Comparison of ENCODE assay signal across 8 mouse cellular contexts in genomic region chr5:115488841-115489698, GRCm38 (mm10). TPM values are rescaled to one million over a fixed set of nuclear protein-coding genes. Genes with fewer than 3 reads are reported as not detected.
DNase-seq lines count a peak whose midpoint lies in the region; ATAC-seq and TF ChIP-seq lines count a peak whose summit lies in the region.

No protein-coding gene starts in this region.

- H3K9me3 ChIP-seq in ES-Bruce4 (replicated peaks; ENCODE audit: control insufficient read depth, insufficient read depth, low read length, poor library complexity, severe bottlenecking): no peaks in the 10 kb centered on the region
- H3K9me3 ChIP-seq in forebrain, embryonic 14.5 days (replicated peaks; ENCODE audit: control insufficient read depth, low read length): no peaks in the 10 kb centered on the region

- peak overlapping the region; percentile 27; the same call in 1 of the 2 replicates for H3K27ac ChIP-seq in ES-Bruce4 (ENCODE audit: insufficient read depth, low read length)
- H3K27ac ChIP-seq in forebrain, embryonic 14.5 days (ENCODE audit: low read depth, low read length): peak overlapping the region; percentile 100
- H3K27ac ChIP-seq in olfactory bulb, adult 2 months (ENCODE audit: insufficient read depth, low read depth, low read length): peak overlapping the region; percentile 100

- no peaks in the 10 kb centered on the region for H3K36me3 ChIP-seq in ES-Bruce4 (ENCODE audit: control insufficient read depth, insufficient read depth, low read length, poor library complexity, severe bottlenecking)
- H3K36me3 ChIP-seq in forebrain, embryonic 14.5 days (ENCODE audit: control insufficient read depth, insufficient read depth, low read length): no peaks in the 10 kb centered on the region

- peak overlapping the region; percentile 75 for H3K9ac ChIP-seq in ES-Bruce4 (ENCODE audit: low read depth, poor library complexity, severe bottlenecking)
- peak overlapping the region; percentile 82 for H3K9ac ChIP-seq in forebrain, embryonic 14.5 days (ENCODE audit: low read length)

- peak; percentile 72 for DNase-seq in c-Kit-positive CD71-positive TER-119-negative erythroid progenitor cells, embryonic 14.5 days (ENCODE audit: low read depth)
- DNase-seq in forebrain, embryonic 14.5 days (ENCODE audit: low spot score): peak; percentile 96
- peak; percentile 75 for DNase-seq in heart, postnatal 25 days (ENCODE audit: low spot score)
- DNase-seq in layer of hippocampus, adult 18-20 months (ENCODE audit: low spot score in 2 of 2): peak; percentile 73 to 89
- DNase-seq in lung, adult 2 months: peak; percentile 86
- peak; percentile 91 for DNase-seq in thymus, postnatal 0 days (ENCODE audit: low spot score)

- intact Hi-C loops in heart, postnatal 25 days (cut with DNase I): no loop called here

- TF ChIP-seq POLR2A in ES-Bruce4 (IDR thresholded peaks at IDR 0.05; ENCODE audit: insufficient read depth, low read length): peak; percentile 100
- TF ChIP-seq POLR2A in lung, adult 2 months (IDR thresholded peaks at IDR 0.05; ENCODE audit: borderline replicate concordance, extremely low read depth, low read depth, low read length): peak; percentile 99
- peak; percentile 74 for TF ChIP-seq POLR2A in olfactory bulb, adult 2 months (IDR thresholded peaks at IDR 0.05; ENCODE audit: insufficient read depth, low read depth, low read length)

- TF ChIP-seq EP300 in ES-Bruce4 (IDR thresholded peaks at IDR 0.05; ENCODE audit: insufficient read depth, low read depth, low read length): peak; percentile 44; the same call in 1 of the 2 replicates

- under 1% methylated on average over 38 of the region's 39 CpGs for WGBS in forebrain, embryonic 14.5 days
- WGBS in lung, adult 2 months: under 1% methylated on average over 38 of the region's 39 CpGs
- WGBS in olfactory bulb, adult 2 months: under 1% methylated on average over 39 of the region's 39 CpGs

- ATAC-seq in forebrain, embryonic 14.5 days: peak; percentile 84

- no peaks in the 10 kb centered on the region for H3K27me3 ChIP-seq in ES-Bruce4 (ENCODE audit: control insufficient read depth, insufficient read depth, low read length, poor library complexity, severe bottlenecking)
- H3K27me3 ChIP-seq in forebrain, embryonic 14.5 days (replicated peaks; ENCODE audit: control insufficient read depth, insufficient read depth, low read length): no peaks in the 10 kb centered on the region

- peak overlapping the region; percentile 75 for H3K4me2 ChIP-seq in forebrain, embryonic 14.5 days (ENCODE audit: low read length)

- TF ChIP-seq CTCF in ES-Bruce4 (IDR thresholded peaks at IDR 0.05; ENCODE audit: low read depth, low read length): no peak
- no peak for TF ChIP-seq CTCF in lung, adult 2 months (IDR thresholded peaks at IDR 0.05; ENCODE audit: insufficient read depth, low read length)
- no peak for TF ChIP-seq CTCF in olfactory bulb, adult 2 months (IDR thresholded peaks at IDR 0.05; ENCODE audit: insufficient read depth, low read depth, low read length)

- H3K4me3 ChIP-seq in ES-Bruce4 (ENCODE audit: low read depth, low read length): no peak overlapping the region
- H3K4me3 ChIP-seq in forebrain, embryonic 14.5 days (ENCODE audit: low read depth, low read length): peak overlapping the region; percentile 35
- peak overlapping the region; percentile 80 for H3K4me3 ChIP-seq in lung, adult 2 months (replicated peaks; ENCODE audit: extremely low read depth, low read depth, low read length)
- peak overlapping the region; percentile 35 for H3K4me3 ChIP-seq in olfactory bulb, adult 2 months (ENCODE audit: insufficient read depth, low read depth, low read length)

- H3K4me1 ChIP-seq in ES-Bruce4 (ENCODE audit: control insufficient read depth, insufficient read depth, low read length): no peaks in the 10 kb centered on the region
- peaks cover 12% of the 10 kb centered on the region for H3K4me1 ChIP-seq in forebrain, embryonic 14.5 days (ENCODE audit: control insufficient read depth, insufficient read depth, low read length)
- peaks cover 6% of the 10 kb centered on the region for H3K4me1 ChIP-seq in lung, adult 2 months (ENCODE audit: control insufficient read depth, insufficient read depth, low read length)
- H3K4me1 ChIP-seq in olfactory bulb, adult 2 months (ENCODE audit: control insufficient read depth, insufficient read depth, low read length): peaks cover 13% of the 10 kb centered on the region

RNA-seq across cellular contexts. Expression of gene Sirt4, which starts 4.5 kb away (rescaled TPM):
- polyA plus RNA-seq in ES-Bruce4 (2011; ENCODE audit: insufficient read depth, insufficient read length, low read depth, missing spikeins): 22.2 and 28.3 TPM in 2 replicates
- 19.5 and 24.3 TPM in 2 replicates for polyA plus RNA-seq in forebrain, embryonic 14.5 days (2014; fragmentation: Nextera tagmentation; extraction: Ambion mirVana)
- 10 to 100 TPM; 16.8 to 18.5 TPM for total RNA-seq in heart, postnatal 25 days (2021)
- 10 to 100 TPM; 27.9 to 35.7 TPM for total RNA-seq in layer of hippocampus, adult 18-20 months (2021)
- polyA plus RNA-seq in lung, adult 2 months (2012; rRNA removed): 36.5 and 38.3 TPM in 2 replicates
- polyA plus RNA-seq in olfactory bulb, adult 2 months (2012; ENCODE audit: insufficient read depth, insufficient read length, low replicate concordance, missing spikeins): not detected in 2 replicates
- 17.0 and 17.3 TPM in 2 replicates for polyA plus RNA-seq in thymus, postnatal 0 days (2015; fragmentation: Nextera tagmentation; extraction: Ambion mirVana)

RNA-seq across cellular contexts. Expression of gene Pxn, which starts 17.4 kb away (rescaled TPM):
- polyA plus RNA-seq in ES-Bruce4 (2011; ENCODE audit: insufficient read depth, insufficient read length, low read depth, missing spikeins): 35.1 and 38.1 TPM in 2 replicates
- 7.5 and 9.8 TPM in 2 replicates for polyA plus RNA-seq in forebrain, embryonic 14.5 days (2014; fragmentation: Nextera tagmentation; extraction: Ambion mirVana)
- 10 to 100 TPM; 34.4 to 39.5 TPM for total RNA-seq in heart, postnatal 25 days (2021)
- 10 to 100 TPM; 34.5 to 42.3 TPM for total RNA-seq in layer of hippocampus, adult 18-20 months (2021)
- 214 and 226 TPM in 2 replicates for polyA plus RNA-seq in lung, adult 2 months (2012; rRNA removed)
- polyA plus RNA-seq in olfactory bulb, adult 2 months (2012; ENCODE audit: insufficient read depth, insufficient read length, low replicate concordance, missing spikeins): not detected in 2 replicates
- polyA plus RNA-seq in thymus, postnatal 0 days (2015; fragmentation: Nextera tagmentation; extraction: Ambion mirVana): 40.2 and 44.8 TPM in 2 replicates

RNA-seq across cellular contexts. Expression of gene Pla2g1b, which starts 23.0 kb away (rescaled TPM):
- 55.4 and 63.2 TPM in 2 replicates for polyA plus RNA-seq in ES-Bruce4 (2011; ENCODE audit: insufficient read depth, insufficient read length, low read depth, missing spikeins)
- polyA plus RNA-seq in forebrain, embryonic 14.5 days (2014; fragmentation: Nextera tagmentation; extraction: Ambion mirVana): not detected in 2 replicates
- not detected for total RNA-seq in heart, postnatal 25 days (2021)
- total RNA-seq in layer of hippocampus, adult 18-20 months (2021): not detected
- 38.0 and 46.8 TPM in 2 replicates for polyA plus RNA-seq in lung, adult 2 months (2012; rRNA removed)
- polyA plus RNA-seq in olfactory bulb, adult 2 months (2012; ENCODE audit: insufficient read depth, insufficient read length, low replicate concordance, missing spikeins): not detected in 2 replicates
- 0.99 TPM in 2 replicates for polyA plus RNA-seq in thymus, postnatal 0 days (2015; fragmentation: Nextera tagmentation; extraction: Ambion mirVana)

RNA-seq across cellular contexts. Expression of gene Msi1, which starts 59.7 kb away (rescaled TPM):
- 48.7 and 49.2 TPM in 2 replicates for polyA plus RNA-seq in ES-Bruce4 (2011; ENCODE audit: insufficient read depth, insufficient read length, low read depth, missing spikeins)
- 63.3 and 69.4 TPM in 2 replicates for polyA plus RNA-seq in forebrain, embryonic 14.5 days (2014; fragmentation: Nextera tagmentation; extraction: Ambion mirVana)
- 1 to 10 TPM in 1 of 2 experiments, under 1 TPM in 1; 0.98 to 1.3 TPM for total RNA-seq in heart, postnatal 25 days (2021)
- 10 to 100 TPM; 50.7 to 53.3 TPM for total RNA-seq in layer of hippocampus, adult 18-20 months (2021)
- polyA plus RNA-seq in lung, adult 2 months (2012; rRNA removed): 0.91 and 1.9 TPM in 2 replicates
- not detected in 2 replicates for polyA plus RNA-seq in olfactory bulb, adult 2 months (2012; ENCODE audit: insufficient read depth, insufficient read length, low replicate concordance, missing spikeins)
- polyA plus RNA-seq in thymus, postnatal 0 days (2015; fragmentation: Nextera tagmentation; extraction: Ambion mirVana): 2.2 TPM in 2 replicates

Comparison
In these comparisons a context has a peak if more than half of its experiments do, and no peak if none do; other contexts are left out.
1. H3K27ac ChIP-seq: peak in every context shown above with its lines; median percentile 100 in forebrain, embryonic 14.5 days; 100 in olfactory bulb, adult 2 months; 27 in ES-Bruce4.
2. RNA of gene Sirt4, which starts 4.5 kb away (polyA plus RNA-seq): 36.5 to 38.3 TPM in lung, adult 2 months, 22.2 to 28.3 TPM in ES-Bruce4, 19.5 to 24.3 TPM in forebrain, embryonic 14.5 days and 17.0 to 17.3 TPM in thymus, postnatal 0 days; not detected in olfactory bulb, adult 2 months; every median in the first group is over 10 times any median in the second.
3. RNA of gene Pla2g1b, which starts 23.0 kb away (polyA plus RNA-seq): 55.4 to 63.2 TPM in ES-Bruce4 and 38.0 to 46.8 TPM in lung, adult 2 months; 0.99 TPM in thymus, postnatal 0 days, not detected in forebrain, embryonic 14.5 days and not detected in olfactory bulb, adult 2 months; every median in the first group is over 10 times any median in the second.
4. Peak in every context shown above with its lines, with median percentiles within 50 percentile points of each other: POLR2A ChIP-seq and DNase-seq.